Mouse (Mus musculus) thymus, postnatal 4 days (tissue): ENCODE results near the gene Ndufa4l2.
A peak's percentile ranks its signal among the peaks of the same experiment; 100 is the strongest.

Experiments used
- DNase-seq: peaks from one replicate; pipeline ENCODE4 v3.0.0; 2021

The Ndufa4l2 gene

GRCm38 (mm10) chr10:127510895-127511617, 3.7 kb upstream of the Ndufa4l2 start:
- peak; percentile 17 for DNase-seq

GRCm38 (mm10) chr10:127511634-127512306, 3.0 kb upstream of the Ndufa4l2 start:
- peak; percentile 85 for DNase-seq

GRCm38 (mm10) chr10:127512307-127512666, 2.5 kb upstream of the Ndufa4l2 start:
- no peak for DNase-seq

GRCm38 (mm10) chr10:127512813-127513212, 2.0 kb upstream of the Ndufa4l2 start:
- peak; percentile 97 for DNase-seq

DNA sequence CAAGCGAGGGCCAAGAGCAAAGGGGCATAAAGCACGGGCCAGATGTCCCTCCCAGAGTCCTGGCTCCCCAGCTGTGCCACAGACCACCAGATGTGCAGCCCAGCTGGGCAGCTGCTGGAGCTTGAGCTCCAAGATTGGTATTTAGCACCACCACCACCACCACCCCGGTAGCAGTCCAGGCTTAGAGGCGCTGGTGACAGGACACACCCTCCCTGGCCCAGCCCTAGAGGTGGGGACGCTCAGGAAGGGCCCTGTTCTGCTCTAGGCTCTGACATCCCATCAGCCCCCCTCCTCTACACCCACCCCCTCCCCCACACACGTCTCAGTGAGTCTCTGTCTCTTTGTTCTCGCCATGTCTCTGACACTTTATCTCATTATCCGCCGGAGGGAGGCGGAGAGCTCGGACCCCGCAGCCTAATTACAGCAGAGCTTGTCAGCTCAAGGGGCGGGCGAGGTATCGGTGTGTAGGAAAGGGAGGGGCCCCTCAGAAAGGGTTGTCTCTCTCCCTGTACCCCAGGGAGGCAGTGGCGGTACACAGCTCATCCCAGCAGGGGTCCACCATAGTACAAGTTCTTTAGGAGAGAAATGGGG, 1.2 kb upstream of the Ndufa4l2 start:
- DNase-seq, result peak; percentile 34

- no peak for DNase-seq
Observed at GRCm38 (mm10) chr10:127514111-127514698, 562 bp upstream of the Ndufa4l2 start.

- DNase-seq, result no peak
Observed at GRCm38 (mm10) chr10:127515271-127515982, 660 bp downstream of the Ndufa4l2 start.

DNA sequence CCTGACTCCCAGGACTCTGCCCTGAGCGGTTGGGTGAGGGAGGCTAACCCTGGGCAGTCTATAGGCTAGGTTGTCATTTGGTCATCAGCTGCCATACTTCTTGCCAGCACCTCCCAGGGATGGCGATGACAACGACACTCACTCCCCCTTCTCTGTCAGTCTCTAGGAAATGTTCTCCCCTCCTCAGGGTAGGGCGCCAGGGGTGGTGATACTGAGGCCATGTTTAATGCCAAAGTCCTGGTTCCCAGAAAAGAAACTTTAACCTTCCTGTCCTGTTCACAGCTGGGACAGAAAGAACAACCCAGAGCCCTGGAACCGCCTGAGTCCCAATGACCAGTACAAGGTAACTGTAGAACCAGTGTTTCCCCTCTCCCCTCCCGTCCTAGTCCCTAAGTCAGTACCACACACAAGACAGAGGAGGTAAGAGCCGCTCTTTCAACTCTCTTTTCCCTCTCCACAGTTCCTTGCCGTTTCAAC, 1.3 kb downstream of the Ndufa4l2 start:
- DNase-seq, result no peak

- DNase-seq, result no peak
Observed at GRCm38 (mm10) chr10:127516576-127517260, 2.0 kb downstream of the Ndufa4l2 start.

- no peak for DNase-seq
Observed at GRCm38 (mm10) chr10:127517941-127518340, 3.2 kb downstream of the Ndufa4l2 start.

DNA sequence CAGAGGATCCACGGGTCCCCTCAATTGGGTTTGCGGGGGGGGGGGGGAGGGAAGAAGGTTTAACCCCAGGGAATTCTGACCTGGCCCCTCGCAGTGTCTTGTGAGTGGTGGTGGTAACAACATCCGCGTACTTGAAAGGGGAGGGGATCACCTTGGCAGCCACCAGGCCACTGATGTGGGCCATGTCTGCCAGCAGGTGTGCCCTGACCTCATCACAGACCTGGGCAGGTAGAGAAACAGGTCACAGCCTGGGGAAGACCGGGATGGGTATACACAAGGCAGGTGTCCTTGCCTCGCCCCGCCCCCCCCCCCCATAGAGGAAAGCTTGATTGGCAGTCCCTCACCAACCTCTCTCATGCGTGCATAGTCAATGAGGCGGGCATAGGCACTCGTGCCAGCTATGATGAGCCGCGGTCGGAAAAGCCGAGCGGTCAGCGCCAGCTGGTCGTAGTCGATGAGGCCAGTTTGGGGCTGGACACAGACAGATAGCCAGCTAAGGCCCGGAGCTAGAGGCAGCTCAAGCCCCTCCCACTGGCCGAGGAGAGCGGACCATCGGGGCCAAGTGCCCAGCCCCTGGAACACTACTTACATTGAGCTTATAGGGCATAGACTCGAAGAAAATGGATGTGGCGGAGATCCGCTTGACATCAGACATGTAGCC, 4.4 kb downstream of the Ndufa4l2 start:
- DNase-seq, result no peak

DNA sequence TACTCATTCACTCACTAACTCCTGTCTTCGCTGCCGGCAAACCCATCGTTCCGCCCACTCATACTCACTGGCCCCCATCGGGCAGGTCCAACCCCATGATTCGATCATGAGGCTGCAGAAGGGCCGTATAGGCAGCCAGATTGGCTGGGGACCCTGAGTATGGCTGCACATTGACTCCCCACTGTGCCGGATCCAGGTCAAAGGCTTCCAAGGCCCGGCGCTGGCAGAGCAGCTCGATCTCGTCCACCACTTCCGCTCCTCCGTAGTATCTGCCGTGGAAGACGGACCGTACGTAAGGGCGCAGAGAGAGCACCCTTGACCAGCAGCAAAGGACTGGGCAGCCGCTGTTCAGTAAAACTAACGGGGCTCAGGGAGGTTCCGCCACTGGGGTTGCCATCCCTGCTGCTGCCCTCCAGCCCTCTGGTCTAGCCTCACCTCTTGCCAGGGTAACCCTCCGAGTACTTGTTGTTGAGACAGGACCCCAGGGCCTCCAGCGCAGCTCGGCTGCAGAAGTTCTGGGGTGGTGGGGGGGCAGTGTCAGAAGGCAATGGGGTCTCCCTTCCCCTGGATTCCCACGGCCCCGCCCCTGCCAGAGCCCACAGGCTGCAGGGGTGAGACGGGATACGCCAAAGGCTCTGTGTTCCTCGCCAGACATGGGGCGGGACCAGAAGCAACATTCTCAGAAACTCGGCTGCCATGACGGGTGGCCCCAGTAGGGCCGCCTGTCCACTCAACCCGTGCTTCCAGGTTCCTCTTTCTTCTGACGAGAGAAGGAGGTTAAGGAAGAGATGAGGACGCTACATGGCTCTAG, 5.3 kb downstream of the Ndufa4l2 start:
- no peak for DNase-seq

DNA sequence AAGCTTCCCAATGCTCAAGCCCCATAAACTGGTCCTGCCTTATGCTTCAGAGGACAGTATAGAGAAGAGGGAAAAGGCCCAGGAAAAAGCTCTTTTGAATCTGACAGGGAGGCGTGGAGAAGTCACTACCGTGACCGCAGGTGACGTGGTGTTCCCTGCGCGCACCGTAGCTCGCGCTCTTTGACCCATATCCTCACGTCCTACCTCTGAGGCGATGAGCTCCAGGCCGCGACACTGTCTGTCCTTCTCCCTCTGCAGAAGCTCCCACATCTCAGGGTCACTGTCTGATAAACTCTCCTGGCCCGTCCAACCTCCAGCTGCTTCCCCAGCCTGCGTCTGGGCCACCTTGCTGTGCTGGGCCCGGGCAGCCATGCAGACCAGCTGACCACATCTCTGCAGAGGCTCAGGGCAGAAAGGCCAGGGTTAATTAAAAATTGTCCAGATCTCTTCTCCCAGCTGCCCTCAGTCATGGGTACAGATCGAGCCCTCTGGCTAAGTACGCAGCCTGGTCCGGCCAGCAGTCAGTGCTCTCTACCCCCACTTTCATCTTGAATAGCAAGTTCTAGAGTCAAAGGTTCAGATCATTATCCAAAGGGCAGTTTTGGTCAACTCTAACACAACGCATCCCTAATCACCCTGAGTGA, 6.1 kb downstream of the Ndufa4l2 start:
- DNase-seq, result no peak

GRCm38 (mm10) chr10:127521611-127522080, 6.9 kb downstream of the Ndufa4l2 start:
- DNase-seq, result no peak

- DNase-seq, result peak; percentile 89
Observed at GRCm38 (mm10) chr10:127522088-127522581, 7.4 kb downstream of the Ndufa4l2 start, which contains the start of gene Shmt2. Gene Shmt2 (minus strand): TSS chr10:127522444.

GRCm38 (mm10) chr10:127524646-127525255, 10.0 kb downstream of the Ndufa4l2 start:
- DNase-seq, result peak; percentile 27

DNA sequence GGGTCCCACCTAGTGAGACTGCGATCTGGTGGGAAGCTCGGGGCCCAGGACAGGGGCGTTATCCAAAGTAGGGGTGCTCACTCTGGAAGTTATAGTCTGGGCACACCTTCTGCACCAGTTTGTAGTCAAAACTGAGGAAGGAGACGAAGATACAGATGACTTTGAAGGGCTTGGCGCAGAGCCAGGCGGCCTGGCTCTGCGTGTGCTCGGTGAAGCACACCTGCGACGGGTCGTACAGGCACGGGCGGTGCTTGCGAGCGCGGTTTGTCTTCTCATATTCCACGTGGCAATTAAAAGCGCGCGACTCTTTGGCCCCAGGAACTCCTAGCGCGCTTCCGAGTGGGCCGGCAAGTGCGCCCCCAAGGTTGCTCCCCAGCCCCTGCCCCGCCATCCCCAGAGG, 11.3 kb downstream of the Ndufa4l2 start:
- peak; percentile 77 for DNase-seq

DNA sequence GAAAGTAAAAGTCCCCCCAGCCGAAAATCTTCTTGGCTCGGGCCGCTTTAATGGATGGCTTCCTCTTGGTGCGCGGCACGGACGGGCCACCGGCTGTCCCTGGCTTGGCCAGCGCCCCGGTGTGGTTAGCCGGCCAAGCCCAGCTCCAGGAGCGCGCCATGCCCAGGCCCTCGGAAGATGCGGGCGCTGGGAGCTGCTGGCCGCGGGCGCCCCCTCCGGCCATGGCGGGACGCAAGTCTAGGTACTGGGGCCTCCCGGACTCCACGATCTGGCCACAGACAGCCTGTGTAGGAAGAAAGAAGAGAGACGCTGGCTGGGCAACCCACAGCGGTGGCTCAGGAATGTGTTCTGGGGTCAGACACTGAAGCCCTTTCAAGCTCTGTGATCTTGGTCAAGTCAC, 11.9 kb downstream of the Ndufa4l2 start:
- DNase-seq, result peak; percentile 65

DNA sequence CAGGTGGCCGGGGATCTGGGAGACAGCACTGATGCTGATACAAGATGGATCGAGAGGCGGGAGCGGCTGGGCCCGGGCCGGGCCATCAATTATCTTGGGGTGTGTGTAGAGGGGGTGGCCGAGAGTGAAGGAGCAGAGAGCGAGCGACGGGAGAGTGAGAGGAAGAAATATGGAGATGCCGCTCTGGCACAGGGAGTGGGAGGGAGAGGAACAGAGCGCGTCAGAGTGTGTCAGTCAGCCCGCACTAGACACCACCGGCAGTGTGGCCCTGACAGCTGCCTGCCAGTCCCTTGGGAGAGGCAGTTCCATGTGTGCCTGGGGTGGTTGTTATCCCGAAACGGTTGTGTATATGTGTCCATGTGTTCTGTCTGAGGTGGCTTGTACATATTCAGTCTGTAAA, 12.7 kb downstream of the Ndufa4l2 start:
- DNase-seq, result no peak
